Mouse (Mus musculus) liver, postnatal 0 days (tissue): ENCODE results near the gene Mark1. TPM values are rescaled to one million over a fixed set of nuclear protein-coding genes. Genes with fewer than 3 reads are reported as not detected.

ENCODE experiments used
- ATAC-seq: fragments of 200-750 bp; cut with Nextera tagmentation; 2 replicates; pipeline ENCODE4 v1.8.0; 2017; ENCODE audit warnings: mild to moderate bottlenecking, moderate library complexity
- DNase-seq: peaks from one replicate; pipeline ENCODE4 v3.0.0-alpha.2; 2016
- H3K27ac ChIP-seq: fragments of 300-500 bp; sonication (generic); 2 replicates; pipeline ENCODE4 v1.5.1; 2014; ENCODE audit warnings: antibody characterized with exemption, moderate library complexity, mild to moderate bottlenecking, low read depth
- H3K27me3 ChIP-seq: fragments of 300-500 bp; sonication (generic); 2 replicates; pipeline ENCODE4 v1.6.1; 2014; ENCODE audit warnings: low read length, control low read depth, mixed read lengths; ENCODE audit not compliant: insufficient read depth
- H3K36me3 ChIP-seq: fragments of 300-500 bp; sonication (generic); replicated peaks from 2 replicates; pipeline ENCODE4 v1.6.1; 2014; ENCODE audit warnings: mild to moderate bottlenecking, control low read depth, low read length, moderate library complexity, mixed read lengths; ENCODE audit not compliant: insufficient read depth
- H3K4me1 ChIP-seq: fragments of 300-500 bp; sonication (generic); 2 replicates; pipeline ENCODE4 v1.6.1; 2014; ENCODE audit warnings: antibody characterized with exemption, mild to moderate bottlenecking, control low read depth; ENCODE audit not compliant: insufficient read depth
- H3K4me2 ChIP-seq: fragments of 300-500 bp; sonication (generic); 2 replicates; pipeline ENCODE4 v1.6.1; 2014; ENCODE audit warnings: low read depth, mild to moderate bottlenecking, low read length, moderate library complexity, mixed read lengths
- H3K4me3 ChIP-seq: fragments of 300-500 bp; sonication (generic); 2 replicates; pipeline ENCODE4 v1.5.1; 2014; ENCODE audit warnings: low read depth, low read length
- H3K9ac ChIP-seq: fragments of 300-500 bp; sonication (generic); replicated peaks from 2 replicates; pipeline ENCODE4 v1.6.1; 2014; ENCODE audit warnings: mild to moderate bottlenecking, moderate library complexity
- H3K9me3 ChIP-seq: fragments of 300-500 bp; sonication (generic); 2 replicates; pipeline ENCODE4 v1.6.1; 2016; ENCODE audit warnings: mild to moderate bottlenecking, control low read depth, low read length, mixed read lengths
- CTCF ChIP-seq: sonication (generic); IDR thresholded peaks from 2 replicates; pipeline ENCODE4 v1.5.1; 2016; ENCODE audit warnings: antibody characterized with exemption, low read depth
- EP300 ChIP-seq: IDR thresholded peaks from 2 replicates; pipeline ENCODE4 v1.6.1; 2016; ENCODE audit warnings: antibody characterized with exemption, low read depth, mild to moderate bottlenecking
- WGBS: fragments of 180-500 bp; shearing (Covaris S2); extraction: QIAGEN DNeasy Blood & Tissue Kit; methylation state at CpG from one replicate; pipeline ENCODE4 v1.1.7; 2014; ENCODE audit not compliant: insufficient replicate concordance; 5-methylcytosine and 5-hydroxymethylcytosine counted together
- polyA plus RNA-seq: library from polyadenylated mRNA; unstranded; fragments of >200 nt; fragmentation: Nextera tagmentation; extraction: Ambion mirVana; gene quantifications from 2 replicates; pipeline ENCODE4 v1.2.1, GENCODE M21; 2015

Gene Mark1
- polyA plus RNA-seq, 1 experiment from 2014 or later, result 0.31 TPM

- TF ChIP-seq EP300 (peak; percentile 33; the same call in 1 of the 2 replicates), CTCF (no peak)
- Histone ChIP-seq H3K9ac (0 out of 2 replicates have a peak overlapping the region, but pooled peaks have one; percentile 30), H3K9me3 (no peaks in the 10 kb centered on the region), H3K27ac (peak overlapping the region; percentile 86), H3K27me3 (no peaks in the 10 kb centered on the region), H3K4me3 (no peak overlapping the region), H3K36me3 (0 out of 2 replicates have a peak, but pooled peaks cover 2% of the 10 kb centered on the region), H3K4me2 (no peak overlapping the region), H3K4me1 (peaks cover 16% of the 10 kb centered on the region)
- DNase-seq (no peak), ATAC-seq (peak; percentile 67)
- WGBS, result 51% methylated on average over 3 of the region's 3 CpGs
Measured at GRCm38 (mm10) chr1:184867640-184868120, 131.7 kb downstream of the Mark1 start.

DNA sequence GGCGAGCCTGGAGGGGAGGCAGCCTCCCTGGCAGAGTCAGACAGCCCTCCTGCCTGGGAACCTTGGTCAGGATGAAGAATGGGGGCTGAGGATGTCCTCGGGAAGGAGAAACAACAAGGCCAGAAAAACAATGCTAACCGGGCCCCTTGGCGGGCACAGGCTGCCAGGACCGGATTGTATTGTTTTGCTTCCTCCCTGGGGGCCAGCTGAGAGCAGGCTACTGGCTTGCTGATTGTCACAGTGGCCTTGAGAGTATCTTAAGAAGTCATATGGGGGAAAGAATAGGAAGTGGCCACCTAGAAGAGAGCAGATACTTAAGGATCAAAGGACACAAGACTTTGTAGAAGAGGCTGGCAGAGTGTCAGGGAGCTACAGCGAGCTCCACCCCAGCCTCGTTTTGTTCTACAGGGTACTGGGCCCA lies 135.0 kb downstream of the Mark1 start:
- Histone ChIP-seq H3K4me1 (peaks cover 23% of the 10 kb centered on the region), H3K27ac (0 out of 2 replicates have a peak overlapping the region, but pooled peaks have one; percentile 16), H3K36me3 (no peaks in the 10 kb centered on the region), H3K27me3 (no peaks in the 10 kb centered on the region), H3K9ac (0 out of 2 replicates have a peak overlapping the region, but pooled peaks have one; percentile 21), H3K9me3 (no peaks in the 10 kb centered on the region), H3K4me3 (no peak overlapping the region), H3K4me2 (no peak overlapping the region)
- TF ChIP-seq CTCF (no peak), EP300 (no peak)
- DNase-seq, result no peak
- no peak for ATAC-seq
- 50% methylated on average over 7 of the region's 7 CpGs for WGBS

- WGBS, result 76% methylated on average over 6 of the region's 6 CpGs
- ATAC-seq (no peak), DNase-seq (no peak)
- H3K4me2 ChIP-seq, result no peak overlapping the region
- TF ChIP-seq EP300 (no peak), CTCF (no peak)
- H3K9me3 ChIP-seq, result no peaks in the 10 kb centered on the region
- no peak overlapping the region for H3K27ac ChIP-seq
- H3K9ac ChIP-seq, result no peak overlapping the region
- peaks cover 21% of the 10 kb centered on the region for H3K4me1 ChIP-seq
- no peak overlapping the region for H3K4me3 ChIP-seq
- H3K27me3 ChIP-seq, result no peaks in the 10 kb centered on the region
- H3K36me3 ChIP-seq, result no peaks in the 10 kb centered on the region
Measured at GRCm38 (mm10) chr1:184862636-184863035, 136.7 kb downstream of the Mark1 start.

- DNase-seq, result no peak
- TF ChIP-seq CTCF (no peak), EP300 (no peak)
- H3K4me3 ChIP-seq, result no peak overlapping the region
- H3K27me3 ChIP-seq, result no peaks in the 10 kb centered on the region
- H3K9me3 ChIP-seq, result no peaks in the 10 kb centered on the region
- no peak for ATAC-seq
- peaks cover 21% of the 10 kb centered on the region for H3K4me1 ChIP-seq
- 66% methylated on average over 2 of the region's 2 CpGs for WGBS
- no peak overlapping the region for H3K9ac ChIP-seq
- H3K27ac ChIP-seq, result no peak overlapping the region
- no peaks in the 10 kb centered on the region for H3K36me3 ChIP-seq
- no peak overlapping the region for H3K4me2 ChIP-seq
Measured at GRCm38 (mm10) chr1:184861551-184861950, 137.8 kb downstream of the Mark1 start.

DNA sequence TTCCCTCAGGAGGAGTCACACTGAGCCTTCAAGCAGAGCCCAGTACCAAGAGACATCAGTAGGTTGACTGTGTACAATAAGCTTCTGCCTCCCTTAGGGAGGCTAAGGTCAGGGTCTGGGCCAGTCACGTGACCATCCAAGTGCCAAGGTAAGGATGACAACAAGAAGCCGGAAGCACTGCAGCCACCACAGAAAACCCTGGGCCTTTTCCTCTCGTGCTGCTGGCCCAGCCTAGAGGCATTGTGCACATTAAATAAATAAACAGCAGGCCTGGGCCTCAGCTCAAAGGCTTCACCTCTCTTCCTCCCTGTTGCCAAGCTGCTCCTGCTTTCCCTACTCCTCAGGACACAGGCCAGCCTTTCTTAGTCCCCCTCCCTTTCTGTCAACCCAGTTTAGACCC lies 139.1 kb downstream of the Mark1 start:
- no peak for DNase-seq
- H3K27ac ChIP-seq, result no peak overlapping the region
- H3K4me2 ChIP-seq, result no peak overlapping the region
- H3K9me3 ChIP-seq, result no peaks in the 10 kb centered on the region
- H3K27me3 ChIP-seq, result no peaks in the 10 kb centered on the region
- ATAC-seq, result no peak
- no peak overlapping the region for H3K9ac ChIP-seq
- WGBS, result 46% methylated on average over 3 of the region's 3 CpGs
- no peaks in the 10 kb centered on the region for H3K36me3 ChIP-seq
- no peak overlapping the region for H3K4me3 ChIP-seq
- peaks cover 21% of the 10 kb centered on the region for H3K4me1 ChIP-seq
- TF ChIP-seq EP300, result no peak
- no peak for TF ChIP-seq CTCF

GRCm38 (mm10) chr1:184858253-184858652 lies 141.1 kb downstream of the Mark1 start:
- TF ChIP-seq CTCF (no peak), EP300 (no peak)
- 42% methylated on average over 1 of the region's 1 CpGs for WGBS
- Histone ChIP-seq H3K4me2 (no peak overlapping the region), H3K27ac (peak overlapping the region; percentile 44; the same call in 1 of the 2 replicates), H3K9ac (no peak overlapping the region), H3K9me3 (no peaks in the 10 kb centered on the region), H3K4me3 (no peak overlapping the region), H3K4me1 (peaks cover 29% of the 10 kb centered on the region), H3K27me3 (no peaks in the 10 kb centered on the region), H3K36me3 (no peaks in the 10 kb centered on the region)
- DNase-seq (no peak), ATAC-seq (peak; percentile 85)

- no peaks in the 10 kb centered on the region for H3K9me3 ChIP-seq
- TF ChIP-seq CTCF (no peak), EP300 (no peak)
- peaks cover 29% of the 10 kb centered on the region for H3K4me1 ChIP-seq
Measured at GRCm38 (mm10) chr1:184857216-184857615, 142.2 kb downstream of the Mark1 start.

More at GRCm38 (mm10) chr1:184857216-184857615, 142.2 kb downstream of the Mark1 start:
- 74% methylated on average over 9 of the region's 9 CpGs for WGBS
- H3K4me2 ChIP-seq, result no peak overlapping the region
- H3K36me3 ChIP-seq, result no peaks in the 10 kb centered on the region
- ATAC-seq, result no peak
- H3K27ac ChIP-seq, result peak overlapping the region; percentile 44; the same call in 1 of the 2 replicates
- DNase-seq, result no peak
- no peaks in the 10 kb centered on the region for H3K27me3 ChIP-seq
- no peak overlapping the region for H3K4me3 ChIP-seq
- H3K9ac ChIP-seq, result no peak overlapping the region
